ENCODE assay signal across 23 mouse cellular contexts in genomic region chr1:136935316-136935959, GRCm38 (mm10). TPM values are rescaled to one million over a fixed set of nuclear protein-coding genes. Genes with fewer than 3 reads are reported as not detected.
A peak's percentile ranks its signal among the peaks of the same experiment; 100 is the strongest.
DNase-seq lines count a peak whose midpoint lies in the region; ATAC-seq and TF ChIP-seq lines count a peak whose summit lies in the region.
"Had no signal": no experiment of that assay in that cellular context is flagged by ENCODE, and none has a peak within 500 bp of the region (broad histone marks: within the 10 kb centered on the region; RNA-seq: fewer than 3 reads in every experiment).

No protein-coding gene starts in this region.

- no peak for TF ChIP-seq POLR2A in heart, adult 2 months (IDR thresholded peaks at IDR 0.05; ENCODE audit: insufficient read depth, low read depth, low read length)
- TF ChIP-seq POLR2A in liver, adult 2 months (IDR thresholded peaks at IDR 0.05; ENCODE audit: extremely low read depth, insufficient read depth, low read length): no peak

- H3K27me3 ChIP-seq in heart, adult 2 months (ENCODE audit: control insufficient read depth, insufficient read depth, low read length): no peaks in the 10 kb centered on the region
- no peaks in the 10 kb centered on the region for H3K27me3 ChIP-seq in liver, adult 2 months (ENCODE audit: control insufficient read depth, insufficient read depth, low read length)
- no peaks in the 10 kb centered on the region for H3K27me3 ChIP-seq in liver, embryonic 11.5 days (replicated peaks; ENCODE audit: control insufficient read depth, insufficient read depth, low read length)
- no peaks in the 10 kb centered on the region for H3K27me3 ChIP-seq in liver, embryonic 16.5 days (ENCODE audit: control insufficient read depth, insufficient read depth, low read depth, low read length)
- no peaks in the 10 kb centered on the region for H3K27me3 ChIP-seq in liver, postnatal 0 days (ENCODE audit: insufficient read depth, low read length)
- H3K27me3 ChIP-seq in liver, embryonic 12.5 days (replicated peaks): no peaks in the 10 kb centered on the region
- H3K27me3 ChIP-seq: CH12.LX had no signal

- no peak for ATAC-seq in liver, embryonic 11.5 days (replicated peaks; ENCODE audit: low FRiP score)
- ATAC-seq in liver, embryonic 16.5 days (ENCODE audit: low read depth): peak; percentile 33; the same call in 1 of the 2 replicates
- ATAC-seq in liver, postnatal 0 days: peak; percentile 42; the same call in 1 of the 2 replicates
- ATAC-seq in liver, embryonic 12.5 days: no peak
- ATAC-seq: activated CD4-positive, CD25-positive, alpha-beta regulatory T cell, adult 4 months; CD4-positive, CD25-positive, alpha-beta regulatory T cell, adult 4 months; Patski had no signal

- 73% methylated on average over 8 of the region's 8 CpGs for WGBS in heart, adult 2 months
- WGBS in liver, adult 2 months: 18% methylated on average over 8 of the region's 8 CpGs
- WGBS in liver, embryonic 11.5 days: 60% methylated on average over 8 of the region's 8 CpGs
- WGBS in liver, embryonic 16.5 days (ENCODE audit: insufficient replicate concordance): 47% methylated on average over 8 of the region's 8 CpGs
- 49% methylated on average over 8 of the region's 8 CpGs for WGBS in liver, postnatal 0 days (ENCODE audit: insufficient replicate concordance)
- WGBS in liver, embryonic 12.5 days (ENCODE audit: insufficient replicate concordance): 53% methylated on average over 8 of the region's 8 CpGs

- no peaks in the 10 kb centered on the region for H3K9me3 ChIP-seq in liver, embryonic 11.5 days (ENCODE audit: control insufficient read depth, low read length)
- no peaks in the 10 kb centered on the region for H3K9me3 ChIP-seq in liver, embryonic 16.5 days (replicated peaks; ENCODE audit: control insufficient read depth, low read length)
- H3K9me3 ChIP-seq in liver, postnatal 0 days (ENCODE audit: low read length): no peaks in the 10 kb centered on the region
- H3K9me3 ChIP-seq in liver, embryonic 12.5 days (replicated peaks): no peaks in the 10 kb centered on the region

- TF ChIP-seq CTCF in heart, adult 2 months (IDR thresholded peaks at IDR 0.05): no peak
- TF ChIP-seq CTCF in liver, adult 2 months (IDR thresholded peaks at IDR 0.05; ENCODE audit: low read depth, low read length): no peak
- no peak for TF ChIP-seq CTCF in liver, postnatal 0 days (IDR thresholded peaks at IDR 0.05; ENCODE audit: low read depth)

- H3K36me3 ChIP-seq in heart, adult 2 months (ENCODE audit: control insufficient read depth, insufficient read depth, low read length): no peaks in the 10 kb centered on the region
- H3K36me3 ChIP-seq in liver, adult 2 months (ENCODE audit: control insufficient read depth, insufficient read depth, low read length): peaks cover 17% of the 10 kb centered on the region
- H3K36me3 ChIP-seq in liver, embryonic 11.5 days (ENCODE audit: control insufficient read depth, insufficient read depth, low read length): no peaks in the 10 kb centered on the region
- no peaks in the 10 kb centered on the region for H3K36me3 ChIP-seq in liver, embryonic 16.5 days (ENCODE audit: control insufficient read depth, insufficient read depth)
- H3K36me3 ChIP-seq in liver, postnatal 0 days (replicated peaks; ENCODE audit: insufficient read depth, low read length): no peaks in the 10 kb centered on the region
- no peaks in the 10 kb centered on the region for H3K36me3 ChIP-seq in liver, embryonic 12.5 days
- H3K36me3 ChIP-seq: G1E had no signal

- no peaks in the 10 kb centered on the region for H3K4me1 ChIP-seq in heart, adult 2 months (ENCODE audit: control insufficient read depth, insufficient read depth, low read length)
- H3K4me1 ChIP-seq in liver, adult 2 months (ENCODE audit: control insufficient read depth, insufficient read depth, low read length): peaks cover 63% of the 10 kb centered on the region
- H3K4me1 ChIP-seq in liver, embryonic 11.5 days (replicated peaks; ENCODE audit: control insufficient read depth, insufficient read depth, low read length): 0 out of 2 replicates have a peak, but pooled peaks cover 3% of the 10 kb centered on the region
- H3K4me1 ChIP-seq in liver, embryonic 16.5 days (ENCODE audit: control insufficient read depth, low read depth, low read length): peaks cover 7% of the 10 kb centered on the region
- peaks cover 30% of the 10 kb centered on the region for H3K4me1 ChIP-seq in liver, postnatal 0 days (ENCODE audit: insufficient read depth)
- H3K4me1 ChIP-seq in liver, embryonic 12.5 days: no peaks in the 10 kb centered on the region

- H3K4me2 ChIP-seq in liver, embryonic 11.5 days: no peak overlapping the region
- no peak overlapping the region for H3K4me2 ChIP-seq in liver, embryonic 16.5 days (ENCODE audit: low read depth, low read length)
- H3K4me2 ChIP-seq in liver, postnatal 0 days (ENCODE audit: low read depth, low read length): no peak overlapping the region
- H3K4me2 ChIP-seq in liver, embryonic 12.5 days: no peak overlapping the region

- no peak for TF ChIP-seq EP300 in heart, adult 2 months (IDR thresholded peaks at IDR 0.05; ENCODE audit: insufficient read depth, low read depth, low read length)
- no peak for TF ChIP-seq EP300 in liver, postnatal 0 days (IDR thresholded peaks at IDR 0.05; ENCODE audit: low read depth)

- no peak overlapping the region for H3K4me3 ChIP-seq in heart, adult 2 months
- no peak overlapping the region for H3K4me3 ChIP-seq in liver, adult 2 months (ENCODE audit: insufficient read depth, low read depth, low read length)
- H3K4me3 ChIP-seq in liver, embryonic 11.5 days (ENCODE audit: low read depth, low read length): no peak overlapping the region
- H3K4me3 ChIP-seq in liver, embryonic 16.5 days (ENCODE audit: low read depth, low read length): no peak overlapping the region
- no peak overlapping the region for H3K4me3 ChIP-seq in liver, postnatal 0 days (ENCODE audit: low read depth, low read length)
- H3K4me3 ChIP-seq in liver, embryonic 12.5 days: no peak overlapping the region

- H3K27ac ChIP-seq in heart, adult 2 months: no peak overlapping the region
- H3K27ac ChIP-seq in liver, adult 2 months (replicated peaks; ENCODE audit: insufficient read depth, low read depth, low read length): peak overlapping the region; percentile 68
- no peak overlapping the region for H3K27ac ChIP-seq in liver, embryonic 11.5 days (ENCODE audit: low read depth, low read length)
- no peak overlapping the region for H3K27ac ChIP-seq in liver, embryonic 16.5 days (ENCODE audit: low read length)
- peak overlapping the region; percentile 51 for H3K27ac ChIP-seq in liver, postnatal 0 days (ENCODE audit: low read depth)
- H3K27ac ChIP-seq in liver, embryonic 12.5 days: no peak overlapping the region

- H3K79me2 ChIP-seq in heart, adult 2 months (replicated peaks; ENCODE audit: control insufficient read depth, insufficient read depth, low read length): no peaks in the 10 kb centered on the region
- peaks cover 36% of the 10 kb centered on the region for H3K79me2 ChIP-seq in liver, adult 2 months (ENCODE audit: control insufficient read depth, insufficient read depth, low read length)

- peak; percentile 79 for DNase-seq in heart, adult 11 months
- DNase-seq in heart, adult 2 months: no peak
- DNase-seq in liver, adult 2 months (ENCODE audit: extremely low read depth, low read depth, low spot score): peak; percentile 84
- no peak for DNase-seq in liver, embryonic 11.5 days (ENCODE audit: low spot score)
- no peak for DNase-seq in liver
- DNase-seq in liver, postnatal 0 days: no peak
- DNase-seq: adrenal gland, adult 2 months; adrenal gland, adult 8-10 months; adrenal gland, postnatal 10 days; adrenal gland, postnatal 14 days; adrenal gland, postnatal 25 days; adrenal gland, postnatal 36 days; B cell, adult 2 months; cerebellum, adult 11 months; cerebellum, adult 11-12 months had no signal

- H3K9ac ChIP-seq in heart, adult 2 months (ENCODE audit: low read depth, low read length): no peak overlapping the region
- peak overlapping the region; percentile 2; the same call in 1 of the 2 replicates for H3K9ac ChIP-seq in liver, adult 2 months (ENCODE audit: low read depth, low read length)
- H3K9ac ChIP-seq in liver, embryonic 11.5 days (ENCODE audit: low read depth, low read length): no peak overlapping the region
- no peak overlapping the region for H3K9ac ChIP-seq in liver, embryonic 16.5 days (ENCODE audit: low read depth, low read length)
- H3K9ac ChIP-seq in liver, postnatal 0 days (replicated peaks): no peak overlapping the region
- H3K9ac ChIP-seq in liver, embryonic 12.5 days: no peak overlapping the region

- intact Hi-C loops in heart, adult 2 months (cut with DNase I): no loop called here

RNA-seq across cellular contexts. Expression of gene Nr5a2, which starts 24.8 kb away (rescaled TPM):
- under 1 TPM; 0.18 to 0.60 TPM for total RNA-seq in heart, adult 2 months (2021)
- polyA plus RNA-seq in heart, adult 2 months (2012; rRNA removed): 0.47 and 0.80 TPM in 2 replicates
- 37.7 and 41.5 TPM in 2 replicates for total RNA-seq in liver, adult 2 months (2014; rRNA removed)
- polyA plus RNA-seq in liver, adult 2 months (2012; rRNA removed): 21.4 and 24.0 TPM in 2 replicates
- polyA plus RNA-seq in liver, embryonic 11.5 days (2014; fragmentation: Nextera tagmentation; extraction: Ambion mirVana): 4.9 and 5.3 TPM in 2 replicates
- polyA plus RNA-seq in liver, embryonic 16.5 days (2015; fragmentation: Nextera tagmentation; extraction: Ambion mirVana): 2.2 and 2.9 TPM in 2 replicates
- polyA plus RNA-seq in liver, postnatal 0 days (2015; fragmentation: Nextera tagmentation; extraction: Ambion mirVana): 3.1 and 3.2 TPM in 2 replicates
- polyA plus RNA-seq in liver, embryonic 12.5 days (2016; fragmentation: Nextera tagmentation; extraction: Ambion mirVana): 3.0 and 4.0 TPM in 2 replicates
- polyA plus RNA-seq: C2C12, G1E had no signal

Comparison
In these comparisons a context has a peak if more than half of its experiments do, and no peak if none do; other contexts are left out.
1. DNase-seq: peak in heart, adult 11 months (single experiment) and liver, adult 2 months (single experiment); none in heart, adult 2 months (0 of 2), liver, embryonic 11.5 days (single experiment), liver (single experiment) and liver, postnatal 0 days (single experiment).
2. H3K27ac ChIP-seq: peak in liver, adult 2 months (single experiment) and liver, postnatal 0 days (single experiment); none in heart, adult 2 months (single experiment), liver, embryonic 11.5 days (single experiment), liver, embryonic 16.5 days (single experiment) and liver, embryonic 12.5 days (single experiment).
3. ATAC-seq: peak in liver, embryonic 16.5 days (single experiment) and liver, postnatal 0 days (single experiment); none in liver, embryonic 11.5 days (single experiment) and liver, embryonic 12.5 days (single experiment).